Mouse (Mus musculus): ENCODE results near the gene Cyp2j6. TPM values are rescaled to one million over a fixed set of nuclear protein-coding genes. Genes with fewer than 3 reads are reported as not detected.

Gene Cyp2j6
- total RNA-seq, 1 experiment, result 1.7 TPM

GRCm38 (mm10) chr4:96507286-96507685, 46.2 kb downstream of the Cyp2j6 start, which contains the start of gene Cyp2j8:
Gene Cyp2j8 (minus strand): TSS chr4:96507386.
- in situ Hi-C loops (cut with MboI; ENCODE audit: low sequenced_read_pairs in 2 of 2, unreplicated experiment in 2 of 2), result no loop called here
- H3K36me3 ChIP-seq (ENCODE audit: control insufficient read depth, insufficient read depth, low read length, poor library complexity, severe bottlenecking), result no peaks in the 10 kb centered on the region
- H3K4me1 ChIP-seq (ENCODE audit: control insufficient read depth in 2 of 2, insufficient read depth in 2 of 2, low read length in 2 of 2, poor library complexity in 1 of 2), result no peaks in the 10 kb centered on the region
- H3K9ac ChIP-seq (ENCODE audit: insufficient read depth, low read depth, low read length, poor library complexity, severe bottlenecking), result no peak within 1 kb of the TSS
- TF ChIP-seq MAFK (IDR thresholded peaks at IDR 0.05; ENCODE audit: insufficient read depth, low read depth, low read length) (no peak), HCFC1 (IDR thresholded peaks at IDR 0.05; ENCODE audit: borderline replicate concordance, insufficient read depth, low read length) (no peak), CHD2 (IDR thresholded peaks at IDR 0.05; ENCODE audit: low read depth, low read length) (no peak), ZNF384 (IDR thresholded peaks at IDR 0.05; ENCODE audit: low read depth, low read length) (no peak), ZC3H11A (IDR thresholded peaks at IDR 0.05; ENCODE audit: borderline replicate concordance, low read depth, low read length) (no peak)
- H3K27ac ChIP-seq (ENCODE audit: insufficient read depth, low read depth, low read length, poor library complexity, severe bottlenecking), result no peak within 1 kb of the TSS
- DNase-seq (ENCODE audit: low read depth, low spot score), result no peak
- no peak within 1 kb of the TSS for H3K4me3 ChIP-seq (ENCODE audit: insufficient read depth in 1 of 2, low read depth in 1 of 2, low read length in 2 of 2, poor library complexity in 1 of 2, severe bottlenecking in 1 of 2)
- no peaks in the 10 kb centered on the region for H3K9me3 ChIP-seq (ENCODE audit: control insufficient read depth, insufficient read depth, low read depth, low read length)

Other genes with a start within 250 kb of the Cyp2j6 start
- not detected in 2 replicates for gene Cyp2j11, start 205.0 kb downstream of the Cyp2j6 start, total RNA-seq (2012; rRNA removed)
- gene Cyp2j8, start 46.3 kb downstream of the Cyp2j6 start, total RNA-seq (2012; rRNA removed), result not detected in 2 replicates
- 1.4 and 1.5 TPM in 2 replicates for gene Cyp2j9, start 37.9 kb upstream of the Cyp2j6 start, total RNA-seq (2012; rRNA removed)
- gene Cyp2j5, start 110.5 kb upstream of the Cyp2j6 start, total RNA-seq (2012; rRNA removed), result not detected in 2 replicates
- not detected in 2 replicates for gene Gm12695, start 231.5 kb upstream of the Cyp2j6 start, total RNA-seq (2012; rRNA removed)